Mouse (Mus musculus) brain, embryonic 14.5 days (tissue): ENCODE results near the gene Sord.

Experiments
- CTCF ChIP-seq: fragments of 200-500 bp; IDR thresholded peaks from 2 replicates; pipeline ENCODE4 v1.5.1; 2012; ENCODE audit warnings: inconsistent platforms, mild to moderate bottlenecking, moderate library complexity, borderline replicate concordance; ENCODE audit not compliant: insufficient read depth, insufficient read length; ENCODE audit errors: extremely low read depth
- POLR2A ChIP-seq: fragments of 200-500 bp; IDR thresholded peaks from 2 replicates; pipeline ENCODE4 v1.6.1; 2012; ENCODE audit warnings: mild to moderate bottlenecking, inconsistent platforms, borderline replicate concordance; ENCODE audit not compliant: poor library complexity, insufficient read depth, insufficient read length, severe bottlenecking; ENCODE audit errors: extremely low read depth

- TF ChIP-seq POLR2A (no peak), CTCF (no peak)
These were observed 876 bp downstream of the Sord start for GRCm38 (mm10) chr2:122235425-122235824.
